Mouse (Mus musculus): Measurements from ENCODE around the gene Slc5a4b. TPM values are rescaled to one million over a fixed set of nuclear protein-coding genes. Genes with fewer than 3 reads are reported as not detected.
"Not testable (repeated sequence)": the region's sequence is repeated elsewhere in the genome, so short reads cannot be mapped to it uniquely, and the experiment has no call there.

Slc5a4b gene
- not detected for total RNA-seq (2021)
- long read RNA-seq, experiment 1 = 0 reads
- long read RNA-seq, experiment 2 = 0 reads

DNA sequence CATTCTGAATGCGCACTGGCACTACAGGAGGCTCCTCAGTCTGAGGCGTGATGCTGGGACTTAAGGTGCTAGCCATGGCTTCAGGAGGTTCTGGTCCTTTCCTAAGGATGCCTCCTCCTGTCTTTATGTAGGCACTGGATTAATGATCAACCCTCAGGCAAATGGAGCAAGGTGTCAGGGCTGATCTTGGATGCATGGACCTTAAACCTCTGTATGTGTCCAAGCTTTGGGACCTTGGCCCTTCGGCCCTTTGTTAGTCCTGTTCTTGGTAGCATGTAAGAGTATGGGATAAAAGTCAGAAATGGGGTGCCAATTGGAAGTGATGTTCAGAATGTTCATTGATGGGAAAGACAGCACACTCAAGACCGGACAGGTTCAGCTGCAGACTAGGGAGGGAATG lies at the start of gene Slc5a4b:
TSS of gene Slc5a4b (minus strand) at position 101 of the 400 bp plus-strand sequence.
- DNase-seq = no peak
- intact Hi-C loops (cut with DNase I) = no loop called here

DNA sequence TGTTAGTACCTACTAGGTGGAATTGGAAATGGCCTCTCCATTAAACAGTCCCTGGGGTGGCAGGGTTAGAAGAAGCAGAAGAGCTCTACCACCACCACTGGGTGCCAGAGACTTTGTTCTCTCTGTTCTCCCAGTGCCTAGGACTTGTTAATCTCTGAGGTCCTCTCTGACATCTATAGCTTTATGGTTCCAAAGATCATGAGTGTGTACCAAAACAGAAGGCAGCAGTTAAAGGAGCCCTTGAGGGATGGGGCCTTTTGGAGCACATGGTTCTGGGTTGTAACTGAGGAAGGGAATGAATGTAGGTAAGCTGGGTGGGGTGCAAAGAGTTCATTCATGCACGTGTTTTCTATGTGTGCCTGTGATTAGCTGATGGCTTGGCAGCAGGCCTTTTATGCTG lies 47.2 kb upstream of the Slc5a4b start:
- intact Hi-C loops (cut with DNase I) = no loop called here
- no peak for DNase-seq

DNA sequence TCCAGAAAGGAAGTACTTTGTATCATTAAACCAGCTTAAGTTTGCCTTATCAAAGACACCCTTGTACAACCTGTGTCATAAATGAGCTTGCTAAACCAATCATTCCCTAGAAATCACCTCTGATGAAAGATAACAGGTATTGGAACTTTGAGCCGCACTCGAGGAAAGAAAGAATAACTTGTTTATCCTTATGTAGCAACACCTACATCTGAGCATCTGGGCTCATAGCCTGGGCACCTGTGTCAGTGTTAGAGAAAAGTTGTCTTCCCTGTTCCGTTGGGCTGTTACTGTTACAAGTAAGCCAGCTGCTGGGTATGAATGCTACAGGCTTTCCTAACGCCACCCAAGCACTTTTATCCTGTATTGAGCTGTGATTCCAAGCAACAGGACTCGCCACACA lies 46.8 kb upstream of the Slc5a4b start:
- DNase-seq = no peak
- intact Hi-C loops (cut with DNase I) = no loop called here

DNA sequence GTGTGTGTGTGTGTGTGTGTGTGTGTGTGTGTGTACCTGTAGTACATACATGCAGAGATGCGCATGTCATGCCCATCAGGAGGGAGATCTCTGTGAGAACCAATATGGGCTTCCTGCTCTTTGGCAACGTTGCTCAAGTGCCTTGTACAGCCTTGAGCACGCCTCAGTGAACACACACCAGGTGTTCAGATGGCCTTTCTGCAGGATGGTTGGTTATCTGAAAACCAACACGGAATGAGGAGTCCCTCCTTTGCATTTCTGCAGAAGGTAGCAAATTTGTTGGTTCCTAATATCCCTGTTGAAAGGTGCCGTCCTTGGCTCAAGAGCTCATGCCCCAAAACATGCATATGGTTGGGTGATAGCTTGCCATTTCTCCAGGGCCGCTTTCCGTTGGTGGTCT lies 45.1 kb upstream of the Slc5a4b start:
- intact Hi-C loops (cut with DNase I) = no loop called here
- DNase-seq = no peak

DNA sequence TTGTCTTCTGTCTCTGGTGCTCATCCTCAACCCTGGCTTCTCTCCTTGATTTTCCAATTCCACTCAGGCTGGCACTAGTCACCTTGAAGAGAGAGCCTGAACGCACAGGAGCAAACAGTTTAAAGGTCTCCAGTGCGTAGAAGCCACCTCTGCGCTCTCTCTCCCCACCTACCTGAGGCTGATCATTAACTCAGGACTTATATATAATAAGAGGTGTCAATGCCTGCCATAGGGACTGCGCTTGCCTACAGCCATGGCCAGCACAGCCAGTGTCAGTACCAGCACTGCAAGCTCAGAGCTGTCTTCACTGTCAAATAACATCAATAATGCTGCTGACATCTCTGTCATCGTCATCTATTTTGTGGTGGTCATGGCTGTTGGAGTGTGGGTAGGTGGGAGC lies 36.5 kb upstream of the Slc5a4b start, which contains the start of gene Slc5a4a:
TSS of gene Slc5a4a (plus strand) at position 174 of the 400 bp plus-strand sequence.
- intact Hi-C loops (cut with DNase I) = no loop called here
- no peak for DNase-seq

DNA sequence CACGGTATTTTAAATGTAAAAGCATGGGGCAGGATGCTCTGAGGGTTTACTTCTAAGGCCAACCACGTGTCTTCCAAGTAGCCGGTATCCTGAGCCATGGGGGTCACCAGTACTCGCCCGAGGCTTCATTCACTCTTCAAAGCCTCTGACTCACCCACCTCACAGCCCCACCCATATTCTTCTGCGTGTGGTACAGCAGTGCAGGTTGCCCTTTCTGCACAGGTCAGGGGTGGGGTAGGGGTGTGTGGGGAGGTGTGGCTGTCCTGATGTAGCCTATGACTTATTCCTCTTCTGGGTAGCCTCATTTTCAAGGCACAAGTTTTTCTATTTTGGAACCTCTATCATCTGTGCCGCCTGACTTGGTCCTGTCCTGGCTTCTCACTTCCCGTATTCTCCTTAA lies 36.1 kb upstream of the Slc5a4b start:
- no peak for DNase-seq
- intact Hi-C loops (cut with DNase I) = no loop called here

DNA sequence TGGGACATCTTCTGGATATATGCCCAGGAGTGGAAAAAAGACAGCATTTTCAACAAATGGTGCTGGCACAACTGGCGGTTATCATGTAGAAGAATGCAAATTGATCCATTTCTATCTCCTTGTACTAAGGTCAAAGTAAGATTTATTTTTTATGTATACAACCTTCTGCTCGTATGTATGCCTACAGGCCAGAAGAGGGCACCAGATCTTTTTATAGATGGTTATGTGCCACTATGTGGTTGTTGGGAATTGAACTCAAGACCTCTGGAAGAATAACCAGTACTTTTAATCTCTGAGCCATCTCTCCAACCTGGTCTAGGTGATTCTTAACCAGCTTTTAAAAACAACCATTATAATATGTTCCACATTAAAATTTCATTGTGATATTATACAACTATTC lies 25.6 kb upstream of the Slc5a4b start:
- DNase-seq = no peak
- intact Hi-C loops (cut with DNase I) = no loop called here

DNA sequence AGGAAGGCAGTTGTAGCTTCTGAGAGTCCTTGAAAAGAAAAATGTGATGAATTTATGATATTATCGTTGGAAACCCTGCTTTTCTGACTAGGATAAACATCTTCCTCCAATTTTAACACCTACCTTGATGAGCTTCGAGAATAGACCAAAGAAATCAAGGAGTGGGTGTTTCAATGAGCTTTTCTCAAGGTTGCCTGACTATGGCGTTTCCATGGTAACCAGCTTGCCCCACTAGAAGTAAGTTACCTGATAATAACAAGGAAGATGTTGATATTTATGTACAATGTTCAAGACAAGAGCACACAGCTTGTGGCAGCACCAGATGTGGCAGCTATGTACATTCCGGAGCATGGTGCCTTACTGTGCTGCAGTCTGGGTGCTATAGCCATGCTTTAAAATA lies 21.7 kb upstream of the Slc5a4b start:
- DNase-seq = no peak

DNA sequence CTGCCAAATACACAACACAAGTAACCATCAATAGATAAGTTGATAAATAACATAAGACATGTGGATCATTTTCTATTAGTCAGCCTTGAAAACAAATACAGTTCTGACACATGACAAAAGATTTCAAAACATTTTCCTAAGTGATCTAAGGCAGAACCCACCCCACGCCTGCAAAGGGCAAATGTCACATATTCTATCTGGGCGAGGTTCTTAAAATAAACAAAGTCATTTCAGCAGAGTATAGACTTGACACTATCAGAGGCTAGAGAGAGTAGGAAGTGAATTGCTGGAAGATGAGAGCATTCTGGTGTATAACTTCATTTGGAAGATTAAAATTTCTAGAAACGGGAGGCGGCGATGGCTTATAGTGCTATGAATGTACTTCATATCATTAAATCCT lies 10.7 kb upstream of the Slc5a4b start:
- DNase-seq = no peak
- intact Hi-C loops (cut with DNase I) = loop anchor here (10.0 kb wide), 1 partner anchor 57 kb away; no protein-coding TSS in a partner anchor

More for the DNA sequence above, 21.7 kb upstream of the Slc5a4b start:
- intact Hi-C loops (cut with DNase I) = no loop called here

DNA sequence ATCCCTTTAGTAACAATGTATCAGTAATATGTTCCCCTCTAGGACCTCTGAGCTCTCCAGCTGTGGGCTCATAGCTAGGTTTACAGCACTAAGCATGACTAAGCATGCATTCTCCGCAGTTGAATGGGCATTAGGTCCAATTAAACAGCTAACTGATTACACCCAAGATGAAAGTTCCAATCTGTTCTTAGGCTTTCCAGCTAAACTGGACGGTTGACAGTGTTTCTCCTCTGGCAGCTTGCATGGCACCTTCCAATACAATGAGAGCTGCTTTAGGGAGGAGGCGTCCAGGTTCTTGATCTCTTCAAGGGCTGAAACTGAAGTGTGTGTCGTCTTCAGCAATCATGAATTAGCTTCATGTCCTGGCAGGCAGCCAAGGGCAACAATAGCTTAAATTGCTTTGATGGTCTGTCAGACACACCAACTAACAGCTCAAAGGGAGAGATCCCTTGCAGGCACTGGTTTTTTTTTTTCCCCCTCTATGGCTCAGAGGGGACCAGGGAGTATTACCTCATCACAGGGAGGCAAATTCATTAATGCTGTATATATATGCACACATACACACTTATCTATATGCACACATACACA lies 9.5 kb upstream of the Slc5a4b start:
- intact Hi-C loops (cut with DNase I) = loop anchor here (10.0 kb wide), 1 partner anchor 55 kb away; no protein-coding TSS in a partner anchor
- DNase-seq = no peak

DNA sequence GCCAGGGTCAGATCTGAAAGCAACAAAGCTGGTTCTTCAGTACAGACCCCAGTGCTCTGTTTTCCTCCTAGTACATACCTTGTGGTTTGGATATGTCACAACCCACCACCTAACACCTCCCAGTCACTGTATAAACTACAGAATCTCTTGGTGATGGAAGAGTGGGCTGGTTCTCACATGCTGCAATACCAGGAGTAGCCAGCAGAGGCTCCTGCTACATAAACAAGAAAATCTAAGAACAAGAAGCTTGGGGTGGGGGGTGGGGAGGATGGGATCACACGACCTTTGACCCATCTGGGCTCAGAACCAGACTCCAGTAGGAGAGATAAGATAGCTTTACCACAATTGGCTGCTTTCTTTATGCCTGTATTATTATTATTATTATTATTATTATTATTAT lies 8.0 kb upstream of the Slc5a4b start:
- peak in 1 of 2 experiments; percentile 9 for DNase-seq

DNA sequence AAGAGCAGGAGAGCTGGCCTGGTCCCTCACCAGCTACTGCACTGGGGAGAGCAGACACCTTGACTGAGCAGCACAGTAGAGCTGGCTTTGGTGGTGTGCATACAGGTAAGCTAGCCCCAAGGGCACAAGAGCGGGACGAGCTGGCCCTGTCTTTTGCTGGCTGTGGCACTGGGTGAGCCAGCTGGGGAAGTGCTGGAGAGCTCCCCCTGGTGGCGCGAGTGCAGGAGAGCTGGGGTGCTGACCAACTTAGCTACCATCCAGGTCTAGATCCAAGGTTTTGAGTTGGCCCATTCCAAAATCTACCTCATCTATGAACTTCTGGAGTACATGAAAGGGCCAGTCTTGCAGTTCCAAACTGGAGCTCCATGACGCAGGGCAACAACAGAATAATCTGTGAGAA lies 7.2 kb upstream of the Slc5a4b start:
- intact Hi-C loops (cut with DNase I) = no loop called here
- peak; percentile 36 to 60 for DNase-seq

More for the DNA sequence above, 8.0 kb upstream of the Slc5a4b start:
- intact Hi-C loops (cut with DNase I) = no loop called here

DNA sequence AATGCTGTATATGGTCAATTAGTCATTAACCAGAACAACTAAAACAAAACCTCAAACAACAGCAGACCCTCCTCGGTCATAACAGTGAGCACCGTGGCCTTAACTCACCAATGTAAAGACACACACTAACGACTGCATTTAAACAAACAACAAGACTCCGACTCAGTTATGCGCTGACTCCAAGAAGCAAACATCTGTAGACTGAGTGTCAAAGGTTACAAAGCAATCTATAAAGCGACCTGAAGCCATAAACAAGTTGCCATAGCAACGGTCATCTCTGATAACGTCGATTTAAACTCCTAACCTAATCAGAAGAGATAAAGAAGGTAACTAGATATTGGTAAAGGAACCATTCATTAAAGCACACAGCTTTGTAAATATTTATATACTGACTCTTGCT lies 13.4 kb downstream of the Slc5a4b start:
- intact Hi-C loops (cut with DNase I) = no loop called here
- no peak for DNase-seq

DNA sequence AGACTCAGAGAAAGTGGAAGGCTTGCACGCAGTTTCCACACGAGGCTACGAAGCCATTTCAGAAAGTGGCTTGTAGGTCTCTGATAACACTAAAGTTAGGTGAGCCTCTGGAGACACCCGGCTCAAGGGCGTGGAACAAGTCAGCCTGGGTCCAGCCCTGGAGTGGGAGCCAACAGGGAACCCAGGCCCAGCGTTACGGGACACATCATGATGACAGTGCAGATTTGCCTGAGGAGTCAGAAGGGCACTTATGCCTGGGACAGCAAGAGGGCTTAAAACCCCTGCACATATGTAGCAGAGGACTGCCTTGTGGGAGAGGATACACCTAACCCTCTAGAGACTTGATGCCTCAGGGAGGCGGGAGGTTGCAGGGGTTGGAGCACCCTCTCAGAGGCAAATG lies 14.2 kb downstream of the Slc5a4b start:
- intact Hi-C loops (cut with DNase I) = no loop called here
- no peak for DNase-seq

DNA sequence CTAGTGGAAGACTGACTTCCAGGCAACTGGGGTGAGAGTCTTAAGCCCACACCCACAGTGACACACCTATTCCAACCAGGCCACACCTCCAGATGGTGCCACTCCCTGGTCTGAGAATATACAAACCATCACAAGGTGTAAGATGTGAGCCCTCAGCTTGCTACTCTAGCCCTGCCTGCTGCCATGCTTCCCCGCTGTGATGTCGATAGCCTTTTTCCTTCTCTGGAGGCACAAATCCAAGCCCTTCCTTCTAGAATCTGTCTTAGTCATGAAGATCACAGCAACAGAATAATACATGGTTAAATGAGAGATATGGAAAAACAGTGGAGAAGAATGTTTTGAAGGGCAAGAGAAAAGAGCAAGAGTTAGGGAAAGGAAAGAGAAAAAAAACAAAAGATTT lies 33.8 kb downstream of the Slc5a4b start:
- DNase-seq; intact Hi-C loops (cut with DNase I): not testable (repeated sequence)

DNA sequence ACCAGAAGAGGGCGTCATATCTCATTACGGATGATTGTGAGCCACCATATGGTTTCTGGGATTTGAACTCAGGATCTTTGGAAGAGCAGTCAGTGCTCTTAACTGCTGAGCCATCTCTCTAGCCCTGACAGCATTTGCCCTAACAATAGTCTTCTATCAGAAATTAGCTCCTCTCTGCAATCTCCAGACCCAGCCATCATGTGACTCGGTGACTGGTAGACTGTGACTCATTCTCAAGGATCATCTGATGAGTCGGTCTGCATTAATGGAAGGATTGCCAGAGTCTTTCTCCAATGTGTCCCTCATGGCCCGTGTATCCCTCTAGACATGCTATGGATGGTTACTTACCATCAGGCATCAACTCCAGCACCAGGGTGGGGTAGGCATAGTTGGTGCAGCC lies 38.7 kb downstream of the Slc5a4b start:
- intact Hi-C loops (cut with DNase I) = not testable (repeated sequence)

DNA sequence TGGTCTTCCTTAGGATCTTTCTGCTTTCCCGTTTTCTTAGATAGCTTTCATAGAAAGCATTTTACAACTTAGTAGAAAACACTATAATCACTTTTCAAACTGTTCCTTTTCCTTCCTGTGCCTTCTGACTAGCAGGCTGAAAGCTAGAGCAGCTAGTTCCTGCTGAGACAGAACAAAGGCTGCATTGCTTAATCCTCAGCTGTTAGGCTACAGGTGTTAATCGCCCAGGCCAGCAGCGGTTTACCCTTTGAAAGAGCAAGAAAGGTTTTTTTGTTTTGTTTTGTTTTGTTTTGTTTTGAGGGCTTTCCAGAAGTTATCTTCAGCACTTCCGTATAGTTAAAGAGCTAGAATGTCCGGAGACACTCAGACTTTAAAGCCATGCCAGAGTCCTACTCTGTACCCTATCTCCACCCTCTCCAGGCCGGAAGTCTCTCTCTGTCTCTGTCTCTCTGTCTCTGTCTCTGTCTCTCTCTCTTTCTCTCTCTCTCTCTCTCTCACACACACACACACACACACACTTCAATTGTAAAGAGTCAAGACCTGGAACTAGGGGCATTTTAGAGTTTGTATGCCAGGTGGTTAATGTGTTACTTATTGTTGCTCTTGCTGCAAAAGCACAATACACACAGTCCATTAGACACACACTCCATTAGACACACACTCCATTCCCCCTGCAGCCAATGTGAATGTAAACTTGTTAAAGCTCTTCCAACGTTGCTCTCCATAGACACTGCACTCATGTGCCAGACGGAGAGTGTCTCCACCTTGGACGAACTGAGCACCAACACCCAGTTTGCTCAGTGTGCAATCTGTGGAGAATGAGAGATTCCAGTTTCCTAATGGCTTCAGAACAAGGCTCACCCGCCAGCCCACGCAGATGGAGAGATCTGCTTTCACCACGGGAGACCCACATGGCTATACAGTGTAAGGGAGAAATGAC lies 42.8 kb downstream of the Slc5a4b start:
- intact Hi-C loops (cut with DNase I) = loop anchor here (10.0 kb wide), 1 partner anchor 57 kb away; no protein-coding TSS in a partner anchor
- DNase-seq = no peak

More for the DNA sequence above, 38.7 kb downstream of the Slc5a4b start:
- DNase-seq = not testable (repeated sequence)

DNA sequence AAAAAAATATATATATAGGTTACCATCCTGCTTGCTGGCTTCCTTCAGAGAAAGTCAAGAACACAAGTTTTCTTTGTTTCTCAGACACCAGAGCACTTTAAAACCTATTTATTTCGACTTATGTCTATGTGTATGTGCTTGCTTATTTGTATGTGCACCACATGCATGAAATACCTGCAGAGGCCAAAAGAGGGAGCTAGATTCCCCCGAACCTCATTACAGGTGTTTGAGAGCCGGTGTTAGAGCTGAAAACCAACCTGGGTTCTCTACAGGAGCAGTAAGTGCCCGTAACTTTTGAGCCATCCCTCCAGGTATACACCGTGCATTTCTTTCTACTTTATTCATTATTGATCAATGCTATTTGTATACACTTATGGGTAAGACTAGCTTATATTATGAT lies 48.3 kb downstream of the Slc5a4b start:
- intact Hi-C loops (cut with DNase I) = loop anchor here (10.0 kb wide), 1 partner anchor 62 kb away; no protein-coding TSS in a partner anchor
- DNase-seq = no peak

DNA sequence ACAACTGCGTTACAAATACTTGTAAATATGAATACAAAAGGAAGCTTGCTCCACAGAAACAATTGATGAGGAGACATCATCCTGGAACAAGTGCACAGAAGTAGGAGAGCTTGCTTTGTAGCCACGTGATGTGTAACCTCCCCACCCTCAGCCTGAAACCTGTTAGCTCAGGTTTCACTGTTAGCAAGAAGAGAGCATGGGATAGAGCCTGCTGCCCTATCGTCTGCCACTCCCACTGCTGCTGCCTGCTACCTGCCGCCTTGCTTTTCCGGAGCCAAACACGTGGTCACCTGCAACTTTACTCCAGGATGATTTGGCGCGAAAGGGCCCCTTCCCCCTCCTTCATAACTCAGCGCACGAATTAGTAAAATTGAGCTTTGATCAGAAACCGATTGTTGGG lies 58.9 kb downstream of the Slc5a4b start:
- no peak for DNase-seq
- intact Hi-C loops (cut with DNase I) = no loop called here

DNA sequence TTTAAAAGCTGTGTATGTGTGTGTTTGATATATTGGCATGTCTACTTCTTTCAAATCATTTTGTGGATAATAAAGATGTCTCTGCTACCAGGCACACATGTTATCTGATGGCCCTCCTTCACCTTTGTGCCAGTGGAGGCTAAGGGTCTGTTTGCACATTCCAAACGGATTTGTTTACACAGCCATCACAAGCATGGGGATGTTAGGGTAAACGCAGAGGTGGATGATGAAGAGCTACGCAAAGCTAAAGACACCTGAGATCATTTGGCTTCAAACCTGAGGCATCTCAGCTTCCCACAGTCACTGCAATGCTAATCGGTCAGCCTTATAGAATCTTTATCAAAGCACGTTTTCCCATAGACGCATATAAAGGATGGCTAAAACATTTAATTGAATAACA lies 61.8 kb downstream of the Slc5a4b start:
- intact Hi-C loops (cut with DNase I) = no loop called here
- DNase-seq = no peak

DNA sequence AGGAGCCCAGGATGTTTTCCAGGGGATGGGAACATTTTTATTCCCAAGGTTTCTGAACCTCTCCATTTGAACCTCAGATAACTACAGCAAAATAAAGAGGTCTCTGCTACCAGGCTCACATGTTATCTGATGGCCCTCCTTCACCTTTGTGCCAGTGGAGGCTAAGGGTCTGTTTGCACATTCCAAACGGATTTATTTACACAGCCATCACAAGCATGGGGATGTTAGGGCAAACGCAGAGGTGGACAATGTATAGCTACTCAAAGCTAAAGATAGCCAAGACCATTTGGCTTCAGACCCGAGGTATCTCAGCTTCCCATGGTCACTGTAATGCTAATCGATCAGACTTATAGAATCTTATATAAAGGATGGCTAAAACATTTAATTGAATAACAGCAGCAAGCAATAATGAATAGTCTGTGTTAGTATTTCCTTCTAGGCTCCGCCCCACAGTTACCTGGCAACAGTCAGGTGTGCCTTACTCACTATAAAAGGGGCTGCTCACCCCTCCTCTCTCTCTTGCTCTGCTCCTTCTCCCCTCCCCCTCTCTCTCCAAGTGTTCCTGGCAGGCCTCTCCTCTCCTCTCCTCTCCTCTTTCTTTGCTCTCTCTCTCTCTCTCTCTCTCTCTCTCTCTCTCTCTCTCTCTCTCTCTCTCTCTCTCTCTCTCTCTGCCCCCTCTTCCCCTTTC lies 63.4 kb downstream of the Slc5a4b start:
- intact Hi-C loops (cut with DNase I) = no loop called here
- no peak for DNase-seq

Data from heart, postnatal 14 days (tissue).